Mouse (Mus musculus) cerebellum, adult 18-20 months (tissue): Measurements from ENCODE around the gene Ephx1.
"Not testable (repeated sequence)": the region's sequence is repeated elsewhere in the genome, so short reads cannot be mapped to it uniquely, and the experiment has no call there.

ENCODE experiments used
- DNase-seq, 2 experiments: peaks; one replicate each; pipeline ENCODE4 v3.0.0; 2021

Ephx1 gene

DNA sequence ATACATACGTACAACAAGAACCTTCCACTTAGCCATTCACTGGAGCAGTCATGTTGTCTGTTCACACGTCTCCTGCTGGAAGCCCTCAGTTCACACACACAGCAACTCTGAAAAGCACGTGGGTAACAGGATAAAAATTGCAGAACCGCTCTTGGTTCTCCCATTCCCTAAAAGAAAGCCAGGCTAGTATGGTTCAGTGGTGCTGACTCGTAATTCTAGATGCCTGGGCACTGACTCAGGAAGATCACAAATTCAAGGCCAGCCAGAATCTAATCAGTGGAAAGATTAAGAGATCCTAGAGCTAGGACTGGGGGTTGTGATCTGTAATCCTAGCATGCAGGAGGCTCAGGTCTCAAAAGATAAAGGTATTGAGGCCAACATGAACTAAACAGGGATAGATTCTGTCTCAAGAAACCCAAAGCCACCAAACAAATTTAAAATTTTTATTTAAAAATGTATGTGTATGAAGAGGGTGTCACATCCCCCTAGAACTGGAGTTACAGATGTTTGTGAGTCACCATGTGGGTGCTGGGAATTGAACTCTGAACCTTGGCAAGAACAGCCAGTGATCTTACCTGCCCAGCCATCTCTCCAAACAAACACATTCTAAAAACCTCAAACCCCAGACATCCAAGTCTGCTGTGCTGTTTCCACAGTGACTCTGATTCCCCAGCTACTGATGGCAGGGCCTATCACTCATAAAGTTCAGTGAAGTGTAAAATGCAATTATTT, at the start of gene Ephx1:
TSS of gene Ephx1 (minus strand) at position 149 of the 732 bp plus-strand sequence.
- no peak for DNase-seq

DNA sequence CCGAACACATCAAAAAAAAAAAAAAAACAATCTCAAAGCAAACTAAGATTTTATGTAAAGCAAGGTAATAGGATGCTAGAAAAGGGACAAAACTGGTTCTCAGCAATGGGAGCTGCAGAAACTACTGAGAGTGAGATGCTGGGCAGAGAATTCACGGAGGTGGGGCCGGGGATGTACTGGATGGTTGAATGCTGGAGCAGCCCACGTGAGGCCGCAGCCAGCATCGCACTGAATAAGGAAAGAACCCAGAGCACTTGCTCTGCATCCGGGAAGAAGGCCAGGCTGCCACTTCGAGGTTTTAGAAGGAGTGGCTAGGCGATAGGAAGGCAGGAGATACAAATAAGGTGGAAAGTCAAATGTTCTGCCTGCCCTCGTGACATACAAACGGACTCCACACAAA, 49.0 kb upstream of the Ephx1 start:
- no peak for DNase-seq

DNA sequence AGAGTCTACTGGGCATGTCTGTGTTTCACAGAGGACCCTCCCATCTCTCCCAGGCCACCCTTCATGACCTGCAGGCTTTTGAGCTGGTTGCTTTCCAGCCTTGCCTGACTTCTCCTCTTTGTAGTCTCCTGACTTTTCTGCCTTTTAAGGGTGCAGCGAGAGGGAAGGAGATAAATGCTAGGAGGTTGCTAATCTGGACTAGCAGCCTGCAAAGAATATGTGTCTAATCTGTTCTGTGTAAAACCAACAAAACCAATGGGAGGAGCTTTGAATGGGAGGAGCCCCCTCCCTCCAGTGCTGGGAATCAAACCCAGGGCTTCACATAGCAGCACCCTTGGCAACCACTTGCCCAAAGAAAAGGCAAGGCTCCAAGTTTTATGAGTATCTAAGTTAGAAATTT, 47.6 kb upstream of the Ephx1 start:
- no peak for DNase-seq

DNA sequence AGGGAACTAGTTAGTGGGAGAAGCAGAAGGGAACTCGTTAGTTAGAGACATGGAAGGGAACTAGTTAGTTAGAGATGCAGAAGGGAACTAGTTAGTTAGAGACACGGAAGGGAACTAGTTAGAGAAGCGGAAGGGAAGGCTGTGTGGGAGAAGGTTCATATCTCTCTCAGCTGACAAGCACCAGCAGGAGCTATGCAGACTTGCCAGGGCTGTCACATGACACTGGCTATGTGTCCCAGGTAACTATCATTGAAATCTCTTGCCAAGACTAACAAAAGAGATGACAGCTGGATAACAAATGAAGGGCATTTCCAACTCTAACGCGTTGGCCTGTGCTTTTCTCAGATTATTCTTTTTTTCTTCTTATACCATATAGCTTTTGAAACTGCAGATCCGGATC, 43.9 kb upstream of the Ephx1 start:
- DNase-seq, result peak; percentile 21 to 29

DNA sequence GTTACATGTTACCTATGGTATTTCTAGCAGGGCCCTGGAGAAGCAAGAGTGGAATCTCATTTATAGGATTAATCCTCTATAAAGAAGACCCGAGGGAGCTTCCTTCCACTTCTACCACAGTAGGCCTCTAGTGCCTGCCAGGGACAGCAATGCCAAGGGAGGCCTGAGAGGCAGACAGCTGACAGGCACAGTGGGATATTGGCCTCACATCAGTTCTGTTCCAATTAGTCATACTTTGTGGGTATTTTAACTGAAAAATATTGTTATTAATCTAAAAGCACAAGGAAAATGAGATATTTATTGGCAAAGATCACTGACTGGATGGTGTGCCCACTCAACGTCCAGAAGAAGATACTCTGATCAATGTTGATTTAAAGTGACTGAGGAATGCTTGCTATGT, 43.3 kb upstream of the Ephx1 start:
- DNase-seq, result peak; percentile 54 to 69

DNA sequence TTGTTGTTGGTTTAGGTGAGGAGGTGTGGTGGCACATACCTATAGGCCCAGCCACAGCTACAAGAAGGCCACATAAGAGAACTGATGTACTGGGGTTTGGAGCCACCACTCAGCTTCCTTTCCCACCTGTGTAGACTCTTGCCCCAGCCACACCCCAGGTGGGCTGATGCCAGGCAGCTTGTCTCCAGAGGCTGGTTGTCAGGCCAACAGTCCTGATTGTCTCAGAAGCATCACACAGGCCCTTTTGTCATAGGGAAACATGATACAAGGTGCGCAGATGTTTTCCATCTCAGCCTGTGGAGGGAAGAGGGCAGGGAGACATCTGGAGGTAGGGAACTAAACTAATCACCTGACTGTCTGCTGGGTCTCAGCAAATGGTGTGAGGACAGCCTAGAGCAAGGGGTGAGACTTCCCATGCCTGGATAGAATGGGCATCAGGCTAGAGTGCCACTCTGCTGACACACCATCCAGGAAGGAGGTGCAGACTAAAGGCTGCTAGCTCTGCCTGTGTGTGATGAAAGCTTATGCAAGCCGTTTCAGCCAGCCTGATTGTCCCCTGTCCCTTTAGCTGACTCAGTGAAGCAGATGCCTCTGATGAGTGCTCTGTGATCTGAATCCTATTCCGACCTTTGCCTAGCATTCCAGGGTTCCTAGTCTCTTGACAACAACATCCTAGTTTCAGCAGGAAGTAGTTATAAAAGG, 41.2 kb upstream of the Ephx1 start:
- DNase-seq, result no peak

DNA sequence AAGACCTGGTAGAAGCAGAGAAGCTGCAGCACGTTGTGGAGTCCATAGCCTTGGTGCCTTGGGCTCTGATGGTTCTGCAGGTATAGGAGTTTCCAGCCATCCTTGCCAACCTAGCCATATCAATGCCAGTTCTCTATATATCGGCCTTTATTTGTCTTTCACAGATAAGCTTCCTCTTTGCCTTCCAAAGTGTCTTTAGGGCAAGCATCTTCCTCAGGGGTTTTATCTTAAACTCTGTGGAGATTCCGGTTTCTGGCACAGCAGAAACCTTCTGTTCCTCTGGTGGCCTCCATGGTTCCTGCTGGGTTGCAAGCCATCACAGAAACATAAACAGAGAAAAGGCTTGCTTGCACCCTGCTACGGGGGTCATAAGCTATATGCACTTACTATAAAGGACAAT, 32.2 kb upstream of the Ephx1 start:
- DNase-seq, result no peak

DNA sequence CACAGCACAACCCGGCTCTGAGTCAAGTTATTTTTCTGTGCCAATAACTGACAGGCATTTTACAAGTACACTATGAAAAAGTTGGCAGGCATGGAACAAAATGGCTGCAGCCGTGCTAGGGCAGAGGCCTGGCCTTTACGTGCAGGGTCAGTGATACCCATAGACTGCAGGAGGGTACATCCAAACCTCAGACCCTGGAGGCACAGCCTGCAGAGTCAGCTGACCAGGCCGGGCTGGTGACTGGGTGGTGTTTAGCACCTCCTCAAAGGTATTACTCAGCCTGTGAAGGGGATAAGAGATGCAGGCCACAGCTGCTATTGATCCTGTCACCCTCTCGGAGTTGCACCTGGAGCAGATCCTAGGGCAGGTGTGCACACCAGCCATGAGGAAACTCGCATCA, 30.2 kb upstream of the Ephx1 start, which contains the start of gene 9130409I23Rik:
TSS of gene 9130409I23Rik (plus strand) at position 301 of the 400 bp plus-strand sequence.
- no peak for DNase-seq

DNA sequence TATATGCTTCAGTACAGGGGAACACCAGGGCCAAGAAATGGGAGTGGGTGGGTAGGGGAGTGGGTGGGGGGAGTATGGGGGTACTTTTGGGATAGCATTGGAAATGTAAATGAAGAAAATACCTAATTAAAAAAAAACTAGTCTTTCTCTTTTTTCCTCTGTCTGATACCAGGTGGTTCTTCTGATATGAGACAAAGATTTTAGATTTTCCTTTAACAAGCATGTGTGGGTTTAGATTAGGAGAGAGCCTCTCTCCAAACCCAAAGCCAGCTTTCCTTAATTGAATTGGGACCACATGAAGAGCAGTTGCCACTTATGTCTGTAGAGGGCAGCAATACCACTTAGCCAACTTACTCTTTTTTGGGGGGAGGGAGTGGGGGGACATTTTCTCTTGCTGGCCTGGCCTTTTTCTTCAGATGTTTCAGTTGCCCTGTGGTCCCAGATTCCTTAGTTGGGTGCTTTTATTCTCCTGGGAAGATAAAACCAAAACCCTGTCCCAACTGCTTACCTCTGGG, 28.7 kb upstream of the Ephx1 start:
- DNase-seq, result no peak

DNA sequence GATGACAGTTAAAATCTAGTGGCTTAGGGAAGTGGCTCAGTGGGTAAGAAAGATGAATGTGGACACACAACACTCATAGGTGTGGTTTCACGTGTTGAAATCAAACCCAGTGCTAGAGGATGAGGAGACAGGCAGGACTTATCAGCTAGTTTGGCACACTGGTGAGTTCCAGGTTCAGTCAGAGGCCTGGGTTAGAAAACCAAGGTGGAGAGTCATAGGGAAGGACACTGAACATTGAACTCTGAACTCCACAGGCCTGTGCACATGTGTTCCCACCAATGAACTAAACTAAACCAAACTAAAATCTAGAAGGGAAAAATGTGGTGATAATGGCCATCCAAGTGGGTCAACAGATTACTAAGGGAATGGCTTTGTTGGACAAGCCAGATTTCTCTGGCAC, 26.8 kb upstream of the Ephx1 start:
- no peak for DNase-seq

DNA sequence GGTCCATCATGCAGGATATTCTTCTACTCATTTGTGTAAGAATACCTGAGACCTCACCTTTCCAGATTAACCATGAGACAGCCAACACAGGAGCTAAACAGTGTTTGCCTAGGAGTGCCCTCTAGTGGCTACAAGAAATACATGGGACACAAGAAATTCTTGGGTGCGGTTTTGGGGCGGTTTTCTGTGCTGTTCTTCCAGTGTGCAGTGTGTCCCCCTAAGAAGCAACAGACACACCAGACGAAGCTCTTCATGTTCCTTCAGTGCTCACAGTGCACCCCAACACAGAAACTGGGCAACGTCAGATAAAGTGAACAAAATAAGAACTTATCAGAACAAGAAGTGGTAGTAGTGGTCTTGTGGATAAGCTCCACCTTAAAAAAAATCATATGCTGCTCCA, 18.9 kb upstream of the Ephx1 start:
- peak; percentile 44 to 56 for DNase-seq

DNA sequence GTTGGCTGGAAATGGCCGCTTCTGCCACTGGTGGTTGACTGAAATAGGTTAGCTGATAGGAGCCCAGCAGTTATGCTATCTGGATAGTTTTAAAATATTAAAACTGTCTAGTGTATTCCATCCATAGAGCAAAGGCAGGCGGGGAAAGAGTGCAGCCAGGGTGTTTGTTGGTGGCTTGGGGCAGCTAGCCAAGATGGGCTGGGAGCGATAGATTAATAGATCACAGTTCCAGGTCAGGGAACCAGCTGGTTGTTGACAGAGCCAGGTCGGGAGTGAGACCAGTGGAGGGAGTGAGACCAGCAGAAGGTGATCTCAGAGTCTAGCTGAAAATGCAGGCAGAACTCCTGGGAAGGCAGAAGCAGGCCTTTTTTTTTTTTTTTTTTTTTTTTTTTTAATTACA, 16.9 kb upstream of the Ephx1 start:
- no peak for DNase-seq

DNA sequence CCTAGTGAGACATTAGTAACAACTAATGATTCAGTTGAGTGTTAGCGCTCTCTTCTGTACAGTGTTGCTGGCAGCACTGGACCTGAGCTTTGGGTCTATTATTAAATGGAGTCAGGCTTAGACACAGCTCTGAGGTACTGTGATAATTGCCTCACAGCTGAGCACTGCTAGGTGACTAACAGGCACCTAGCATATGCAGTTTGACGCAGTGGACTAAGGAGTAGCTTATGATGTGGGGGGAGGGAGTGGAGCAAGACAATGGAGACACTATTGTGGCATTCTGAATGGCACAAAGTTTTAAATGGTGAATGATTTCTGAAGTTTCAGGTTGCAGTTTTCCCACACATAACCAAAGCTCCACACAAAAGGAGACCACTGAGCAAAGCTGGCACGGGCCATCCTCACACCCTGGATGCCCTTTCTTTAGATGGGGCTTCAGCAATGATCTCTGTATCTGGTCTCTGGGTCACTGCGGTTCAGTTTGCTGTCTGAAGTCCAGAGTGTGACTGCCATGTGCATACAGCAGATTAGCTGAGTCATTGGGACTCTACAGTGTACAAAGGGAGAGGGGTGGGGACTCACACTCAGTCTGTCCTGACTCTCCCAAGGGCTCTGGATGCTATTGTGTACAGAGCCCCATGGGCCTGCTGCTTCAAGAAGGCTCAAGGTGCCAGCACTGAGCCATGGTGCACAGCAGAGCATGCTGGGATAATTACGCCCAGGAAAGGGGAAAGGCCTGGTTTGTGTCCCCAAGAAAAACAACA, 14.5 kb upstream of the Ephx1 start:
- DNase-seq, result not testable (repeated sequence)

DNA sequence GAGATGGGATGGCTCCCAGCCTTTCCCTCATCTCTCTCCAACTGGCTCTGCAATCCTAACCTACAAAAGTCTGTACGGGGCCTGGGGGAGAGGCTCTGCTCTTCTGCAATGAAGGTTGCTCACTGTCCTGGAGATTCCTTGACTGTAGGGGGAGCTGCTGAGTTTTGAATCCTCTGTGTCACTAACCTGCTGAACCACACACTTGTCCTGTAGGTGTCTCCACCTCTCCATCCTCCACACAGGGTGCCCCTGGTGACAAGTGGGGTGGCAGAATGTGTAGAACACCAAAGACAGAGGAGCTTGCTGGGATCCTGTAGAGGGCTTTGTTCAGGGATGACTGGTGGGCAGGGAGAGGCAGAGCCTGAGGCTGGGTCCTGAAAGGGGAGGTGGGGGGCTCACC, 1.6 kb upstream of the Ephx1 start:
- DNase-seq, result peak; percentile 72 to 79

DNA sequence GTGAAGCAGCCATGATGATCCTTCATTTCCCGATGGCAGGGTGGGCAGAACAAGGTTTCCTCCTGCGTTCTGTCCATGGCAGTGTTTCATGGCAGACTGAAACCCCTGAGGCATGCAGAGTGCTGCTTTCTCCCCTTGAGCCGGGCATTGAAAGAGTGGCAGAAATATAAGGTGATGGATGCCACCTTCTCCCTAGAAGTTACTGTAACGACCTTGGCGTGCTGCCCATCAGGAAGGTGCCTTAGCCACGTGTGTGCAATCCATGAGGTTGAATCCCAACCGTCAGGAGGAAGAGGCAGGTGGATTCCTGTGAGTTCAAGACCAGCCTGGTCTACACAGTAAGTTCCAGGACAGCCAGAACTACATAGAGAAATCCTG, 773 bp upstream of the Ephx1 start:
- no peak for DNase-seq

DNA sequence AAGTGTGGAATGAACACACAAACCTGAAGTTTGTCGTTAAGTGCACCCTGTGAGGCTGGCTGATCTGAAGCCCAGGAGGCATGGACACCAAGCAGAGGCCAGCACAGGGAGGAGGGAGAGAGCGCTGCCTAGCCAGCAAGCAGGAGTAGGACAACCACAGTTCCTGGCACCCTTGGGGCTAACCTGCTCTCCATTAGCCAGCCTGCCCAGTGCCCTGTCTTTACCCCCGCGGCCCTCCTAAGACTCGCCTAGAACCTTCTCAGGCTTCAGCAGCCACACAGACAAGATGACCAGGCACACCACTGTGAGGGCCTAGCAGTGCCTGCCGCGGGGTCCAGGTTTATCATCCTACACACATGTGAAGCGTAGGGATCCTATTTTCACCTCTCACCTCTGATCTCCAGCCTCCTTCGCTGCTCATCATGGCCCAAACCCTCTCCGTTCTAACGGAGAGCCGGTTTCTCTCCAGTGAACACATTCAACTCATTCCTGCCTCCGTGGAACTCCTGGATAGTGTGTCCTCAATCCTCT, 2.7 kb downstream of the Ephx1 start:
- DNase-seq, result peak in 1 of 2 experiments; percentile 13

DNA sequence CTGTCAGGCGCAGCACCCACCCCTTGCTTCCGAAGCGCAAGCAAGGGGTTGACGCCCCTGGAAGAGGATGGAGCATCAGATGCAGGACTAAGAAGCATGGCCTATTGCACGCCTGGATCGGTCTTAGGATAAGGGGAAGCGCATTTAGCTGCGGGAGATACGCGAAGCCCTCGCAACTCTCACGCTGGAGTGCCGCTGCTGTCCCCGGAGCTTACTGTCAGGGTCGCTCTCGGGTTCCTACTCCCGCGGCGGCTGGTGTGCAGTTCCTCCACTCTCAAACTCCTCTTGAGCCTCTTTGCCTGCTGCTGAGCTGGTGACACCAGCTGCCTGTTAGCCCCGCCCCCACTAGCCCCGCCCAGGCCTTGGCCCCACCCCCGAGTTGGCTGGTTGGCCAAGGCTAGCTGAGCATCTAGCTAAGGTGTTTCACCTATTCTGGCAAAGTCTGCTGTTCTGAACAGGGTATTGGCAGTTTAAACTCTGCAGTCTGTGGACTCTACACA, 3.4 kb downstream of the Ephx1 start:
- DNase-seq, result peak; percentile 85

DNA sequence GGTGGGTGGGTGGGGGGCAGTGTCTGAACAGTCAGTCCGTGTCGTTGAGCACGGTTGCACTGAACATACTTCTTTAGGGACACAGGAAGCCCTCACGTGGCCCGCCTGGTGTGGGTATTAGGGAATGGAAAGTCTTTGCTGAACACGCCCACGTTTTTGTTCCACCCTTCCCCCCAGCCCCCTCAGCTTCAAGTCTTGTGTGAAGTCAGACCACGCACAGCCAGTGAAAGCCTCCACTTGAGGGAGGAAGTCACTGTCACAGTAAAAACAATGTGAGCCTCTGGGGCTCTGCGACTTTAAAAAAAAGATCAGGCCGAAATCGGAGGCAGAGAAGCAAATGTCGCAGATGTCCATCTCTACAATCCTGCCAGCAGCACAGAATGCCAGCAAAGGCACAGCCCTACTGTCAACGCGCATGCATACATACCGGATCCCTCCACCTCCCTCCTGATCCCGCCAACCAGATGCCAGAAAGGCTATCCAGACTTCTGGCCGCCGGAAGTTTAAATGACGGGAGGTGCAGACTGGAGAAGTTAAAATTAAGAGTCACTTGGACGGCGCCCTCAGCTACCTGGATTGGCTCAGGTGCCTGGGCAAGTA, 4.1 kb downstream of the Ephx1 start:
- DNase-seq, result peak; percentile 74 to 83

DNA sequence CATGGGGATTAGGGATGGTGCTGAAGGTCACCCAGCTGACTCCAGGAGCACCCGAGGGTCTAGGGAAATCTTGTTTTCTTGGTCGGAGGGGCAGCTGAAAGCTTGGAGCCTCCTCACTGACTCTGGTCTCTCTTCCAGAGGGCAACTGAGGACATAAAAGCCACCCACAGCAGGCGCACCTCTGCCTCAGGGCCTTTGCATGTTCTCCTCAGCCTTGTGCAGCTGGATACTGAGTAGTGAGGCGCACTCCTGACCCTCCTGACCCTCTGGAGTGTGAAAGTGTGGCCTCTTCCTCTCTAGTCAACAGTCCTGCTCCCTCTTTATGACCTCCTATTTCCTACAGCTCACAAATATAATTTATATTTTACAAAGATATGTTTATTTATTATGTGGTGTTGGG, 4.7 kb downstream of the Ephx1 start:
- DNase-seq, result no peak

DNA sequence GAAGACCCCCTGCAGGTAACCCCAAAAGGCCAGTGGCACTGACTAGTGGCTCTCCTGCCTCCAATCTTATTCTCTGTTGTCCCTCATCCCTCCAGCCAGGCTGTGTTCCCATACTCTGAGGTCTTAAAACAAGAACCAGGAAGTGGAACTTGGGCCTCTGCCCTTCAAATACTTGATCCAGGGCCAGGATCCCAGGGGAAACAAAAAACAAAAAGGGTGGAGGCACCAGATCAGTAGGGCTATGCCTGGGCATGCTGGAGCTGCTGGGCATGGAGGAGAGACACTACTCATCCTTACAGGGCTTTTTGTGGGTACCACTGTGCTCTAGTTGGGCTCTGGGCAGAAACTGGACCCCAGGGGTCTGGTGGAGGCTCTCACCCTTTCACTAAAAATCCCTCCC, 5.1 kb downstream of the Ephx1 start:
- DNase-seq, result peak; percentile 35 to 45

DNA sequence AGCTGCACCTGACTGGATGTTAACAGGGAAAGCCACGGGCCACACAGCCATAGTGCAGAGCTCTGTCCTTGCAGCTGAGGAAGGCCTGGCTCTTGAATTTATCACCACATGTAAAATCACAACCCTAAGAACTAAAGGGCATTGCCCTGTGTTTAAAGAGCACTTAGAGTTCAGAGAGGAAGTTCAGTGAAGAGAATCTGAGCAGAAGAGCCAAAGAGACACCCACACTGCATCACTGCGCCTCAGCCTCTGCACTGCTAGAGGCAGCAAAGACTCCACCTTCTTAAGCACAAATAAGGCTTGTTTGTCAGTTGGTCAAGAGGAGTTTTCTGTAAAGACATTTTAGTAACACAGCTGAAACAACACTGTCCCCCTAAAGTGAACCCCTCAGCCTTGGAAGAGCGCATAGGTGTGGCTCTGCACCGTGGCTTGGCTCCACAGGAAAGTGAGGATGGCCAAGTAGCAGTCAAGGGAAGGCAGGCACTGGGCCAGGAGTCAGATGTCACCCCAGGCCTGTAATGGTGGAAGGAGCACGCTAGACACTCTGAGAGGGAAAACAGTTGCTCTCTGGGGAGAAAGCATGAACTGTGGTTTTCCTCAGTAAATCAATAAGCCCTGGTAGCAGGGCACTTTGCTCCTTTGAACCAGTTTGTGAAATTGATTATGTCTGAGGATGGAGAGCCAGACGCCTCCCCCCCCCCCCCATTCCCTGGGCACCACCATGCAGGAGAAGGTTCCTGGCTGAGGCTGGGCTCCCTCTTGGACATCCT, 5.8 kb downstream of the Ephx1 start:
- DNase-seq, result peak; percentile 62 to 67

DNA sequence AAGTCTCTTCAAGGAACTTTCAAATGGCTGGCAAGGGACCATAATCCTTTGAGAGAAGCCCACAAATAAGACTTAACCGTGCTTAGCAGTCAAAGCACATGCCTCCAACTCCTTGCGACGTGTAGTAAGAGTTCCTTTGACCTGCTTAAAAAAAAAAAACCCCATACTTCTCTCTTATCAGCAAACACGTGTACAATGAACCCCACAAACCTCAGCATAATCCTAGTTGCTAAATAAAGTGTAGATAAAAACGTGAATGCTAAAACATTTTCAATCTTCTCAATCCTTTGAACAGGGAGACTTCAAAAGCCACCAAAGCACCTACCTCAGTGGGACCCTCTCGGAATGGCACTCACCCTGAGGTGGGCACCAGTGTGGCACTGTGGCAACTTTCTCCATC, 7.3 kb downstream of the Ephx1 start:
- no peak for DNase-seq
